Mouse (Mus musculus) urinary bladder, postnatal 10 days (tissue): Measurements from ENCODE around the gene Ccin.

Source experiments
- DNase-seq: peaks from one replicate; pipeline ENCODE4 v3.0.0; 2022; ENCODE audit warnings: low spot score

Ccin gene

DNA sequence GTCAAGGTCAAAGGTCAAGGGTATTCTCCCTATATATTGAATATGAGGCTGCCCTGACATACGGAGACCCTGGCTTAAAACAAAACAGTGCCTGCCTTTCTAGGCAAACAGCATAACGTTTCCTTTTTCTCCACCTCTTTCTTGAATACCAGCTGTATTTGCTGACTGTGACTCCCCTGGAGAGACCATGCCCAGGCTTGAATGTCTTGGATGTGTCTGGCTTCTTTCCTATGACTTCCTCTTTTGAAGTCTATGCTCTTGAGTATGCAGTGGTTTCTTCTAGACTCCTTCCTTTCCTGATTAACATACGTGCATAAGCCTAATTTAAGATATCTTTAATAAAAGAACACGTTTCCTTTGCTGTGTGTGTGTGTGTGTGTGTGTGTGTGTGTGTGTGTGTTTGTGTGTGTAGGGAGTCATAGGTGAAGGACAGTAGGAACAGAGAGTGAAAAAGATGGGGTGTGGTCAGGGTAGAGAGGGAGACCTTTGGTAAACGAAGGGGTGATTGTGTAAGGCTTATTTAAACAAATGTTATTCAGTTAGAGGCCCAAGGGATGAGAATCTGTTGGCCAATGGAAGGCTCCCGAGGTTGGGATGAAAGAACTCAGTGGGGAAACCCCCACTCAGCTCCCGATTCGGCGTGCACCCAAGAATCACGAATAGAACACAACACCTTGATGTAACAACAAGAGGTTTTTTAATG, 8.2 kb upstream of the Ccin start:
- no peak for DNase-seq

DNA sequence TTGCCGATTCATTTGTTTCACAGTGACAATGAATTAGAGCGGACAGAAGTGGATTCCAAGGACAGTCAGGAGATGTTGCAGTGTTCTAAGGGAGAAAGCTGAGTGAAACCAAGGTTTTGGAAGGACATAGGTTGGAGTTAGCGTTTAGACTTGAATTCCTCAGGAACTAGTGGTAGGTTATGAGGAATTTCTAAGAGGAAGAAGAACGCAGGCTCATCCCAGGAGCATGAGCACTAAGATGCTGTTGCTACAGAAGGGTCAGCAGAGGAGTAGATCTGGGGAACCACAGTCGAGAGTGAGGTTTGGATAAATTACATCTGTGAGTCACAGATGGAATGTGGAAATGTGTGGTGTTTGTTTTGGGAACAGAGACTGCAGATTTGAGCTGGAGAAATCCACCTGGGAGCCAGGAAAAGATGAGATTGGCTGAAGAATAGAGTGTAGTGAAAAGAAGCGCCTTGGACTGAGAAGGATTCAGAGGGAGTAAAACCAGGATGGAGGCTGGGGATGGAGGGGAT, 7.0 kb upstream of the Ccin start:
- DNase-seq = no peak

DNA sequence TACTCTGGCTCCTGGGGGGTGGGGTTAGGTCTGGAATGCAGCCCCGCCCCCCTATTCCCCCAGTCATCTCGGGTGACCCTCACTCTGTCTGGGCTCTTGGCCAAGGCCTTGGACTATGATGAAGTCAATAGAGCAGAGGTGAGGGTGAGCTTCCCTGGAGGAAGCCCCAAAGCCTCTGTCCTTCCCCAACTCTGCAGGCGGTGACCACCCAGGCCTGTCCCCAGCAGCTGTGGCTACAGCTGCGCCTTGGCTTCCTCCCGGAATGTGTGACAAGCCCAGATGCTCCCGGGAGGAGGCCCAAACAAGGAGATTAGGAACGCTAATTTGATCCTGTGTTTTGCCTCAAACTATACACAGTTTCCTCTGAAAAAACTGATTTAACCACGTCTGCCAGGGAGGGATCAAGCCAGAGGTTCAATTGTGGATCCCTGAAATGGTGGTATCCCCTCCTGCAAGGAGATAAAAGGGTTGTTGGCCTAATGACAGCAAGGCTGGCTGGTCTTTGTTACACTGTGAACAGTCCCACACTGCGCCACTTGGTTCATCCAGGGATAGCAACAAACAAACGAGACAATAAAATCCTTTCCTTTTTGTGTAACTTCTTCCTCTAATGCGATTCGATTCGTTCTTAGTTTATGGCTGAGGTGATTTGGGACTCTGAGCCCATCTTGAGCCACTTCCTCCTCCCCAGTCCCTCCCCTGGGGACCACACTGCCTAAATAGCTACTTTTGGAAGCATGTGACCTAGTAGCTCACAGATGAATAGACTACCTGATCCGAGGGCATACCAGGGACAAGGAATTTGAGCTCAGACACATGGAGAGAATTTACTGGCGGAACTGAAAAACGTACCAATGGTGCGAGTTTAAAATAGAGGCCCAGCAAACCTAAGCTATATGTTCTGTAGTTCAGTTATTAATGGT, 4.5 kb upstream of the Ccin start:
- no peak for DNase-seq

DNA sequence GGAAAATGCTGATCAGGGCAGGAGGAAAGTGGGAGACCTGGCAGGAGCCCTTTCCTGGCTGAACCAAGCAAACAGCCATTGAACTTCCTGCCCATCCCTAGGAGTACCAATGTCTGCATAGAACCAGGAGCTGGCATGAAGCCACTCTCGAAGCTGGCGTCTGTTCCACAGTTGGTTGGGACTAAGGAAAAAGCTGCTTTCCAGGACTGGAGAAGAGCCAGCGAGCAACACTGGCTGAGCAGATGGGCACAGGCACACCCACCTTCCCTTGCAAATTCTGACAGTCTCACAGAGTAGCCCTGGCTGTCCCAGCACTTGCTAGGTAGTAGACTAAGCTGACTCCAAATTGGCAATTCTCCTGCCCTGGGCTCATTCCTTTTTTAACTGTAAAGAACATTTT, 3.5 kb upstream of the Ccin start:
- DNase-seq = no peak

DNA sequence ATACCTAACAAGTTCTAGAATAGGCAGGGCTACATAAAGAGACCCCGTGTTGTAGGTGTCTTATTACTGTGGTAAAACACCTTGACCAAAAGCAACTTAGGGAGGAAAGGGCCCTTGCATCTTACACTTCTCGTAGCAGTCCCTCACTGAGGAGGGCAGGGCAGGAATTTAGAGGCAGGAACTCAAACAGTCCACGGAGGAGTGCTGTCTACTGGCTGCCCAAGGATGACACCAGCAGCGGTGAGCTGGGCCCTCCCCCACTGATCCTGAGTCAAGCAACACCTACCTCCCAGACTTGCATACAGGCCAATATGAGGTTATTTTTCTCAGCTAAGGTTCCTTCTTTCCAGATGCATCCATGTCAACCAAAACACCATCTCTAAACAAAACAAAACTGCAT, 3.0 kb upstream of the Ccin start:
- no peak for DNase-seq

DNA sequence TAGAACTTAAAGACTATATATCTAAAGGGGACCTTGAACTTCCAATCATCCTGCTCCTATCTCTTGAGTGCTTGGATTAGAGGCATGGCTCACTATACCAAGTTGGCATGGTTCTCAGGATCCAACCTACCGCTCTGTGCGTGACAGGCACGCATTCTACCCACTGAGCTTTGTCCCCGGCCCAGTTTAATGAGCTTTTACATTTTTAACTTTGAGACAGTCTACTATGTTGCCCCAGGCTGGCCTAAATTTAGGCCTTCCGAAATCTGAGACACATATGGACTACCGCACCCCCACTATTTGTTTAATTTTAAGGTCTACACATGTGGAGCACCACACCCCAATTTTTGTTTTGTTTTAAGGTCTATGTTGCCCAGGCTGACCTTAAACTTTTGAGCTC, 2.4 kb upstream of the Ccin start:
- no peak for DNase-seq

DNA sequence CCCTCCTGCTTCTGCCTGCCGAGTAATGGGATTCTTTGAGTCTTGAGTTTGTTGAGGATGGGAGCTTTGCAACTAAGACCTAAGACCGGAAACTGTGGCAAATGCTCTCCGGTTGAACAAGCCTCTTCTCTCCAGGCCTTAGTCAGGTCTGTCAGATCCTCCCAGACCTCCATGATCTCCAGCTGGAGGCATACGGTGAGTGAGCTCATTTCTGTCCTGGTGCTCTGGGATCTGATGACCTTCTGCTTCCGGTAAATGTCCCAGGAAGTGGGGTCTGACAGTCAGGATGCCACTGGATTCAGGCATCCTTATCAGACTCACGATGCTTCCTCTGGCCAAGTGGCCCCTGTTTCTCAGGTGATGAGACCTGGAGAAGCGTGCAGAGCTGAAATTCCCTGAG, 2.0 kb upstream of the Ccin start:
- no peak for DNase-seq

DNA sequence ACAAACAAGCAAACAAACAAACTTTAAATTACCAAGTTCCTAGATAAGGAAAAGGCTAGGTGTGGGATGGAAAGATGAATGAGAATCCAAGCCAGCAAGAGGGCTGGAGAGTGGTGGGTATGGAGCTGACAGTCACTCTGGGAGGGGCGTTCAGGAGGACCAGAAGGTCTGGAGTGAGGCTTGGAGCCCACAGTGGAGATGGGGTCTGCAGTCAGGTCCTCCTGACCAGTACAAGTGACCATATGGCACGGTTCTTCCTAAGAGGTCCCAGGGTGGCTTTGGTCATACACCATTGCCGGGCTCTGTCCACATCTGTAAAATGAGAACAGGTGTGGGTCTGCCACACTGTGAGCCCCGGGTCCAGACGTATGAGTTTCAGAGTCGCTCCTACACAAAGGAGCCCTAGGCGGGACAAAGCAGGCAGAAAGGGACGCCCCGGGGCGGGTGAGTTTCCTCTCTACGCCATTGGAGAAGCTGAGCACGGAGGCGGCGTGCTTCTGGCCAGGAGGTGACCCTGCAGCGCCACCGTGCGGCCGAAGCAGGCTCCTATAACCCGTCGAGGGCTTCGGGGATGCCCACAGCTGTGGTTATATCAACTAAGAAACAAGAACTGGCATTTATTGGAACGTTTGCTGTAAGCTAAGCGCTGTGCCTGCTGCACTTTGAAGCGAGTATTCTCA, 1.1 kb upstream of the Ccin start:
- DNase-seq = peak; percentile 84

DNA sequence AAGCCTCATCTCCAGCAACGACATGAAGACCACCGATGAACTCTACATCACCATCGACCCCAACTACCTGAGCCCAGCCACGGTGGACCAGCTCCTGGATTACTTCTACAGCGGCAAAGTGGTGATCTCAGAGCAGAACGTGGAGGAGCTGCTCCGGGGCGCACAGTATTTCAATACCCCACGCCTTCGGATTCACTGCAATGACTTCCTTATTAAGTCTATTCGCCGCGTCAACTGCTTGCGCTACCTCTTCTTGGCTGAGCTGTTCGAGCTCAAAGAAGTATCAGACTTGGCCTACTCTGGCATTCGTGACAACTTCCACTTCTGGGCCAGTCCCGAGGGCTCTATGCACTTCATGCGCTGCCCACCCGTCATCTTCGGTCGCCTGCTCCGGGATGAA, 473 bp downstream of the Ccin start:
- no peak for DNase-seq

DNA sequence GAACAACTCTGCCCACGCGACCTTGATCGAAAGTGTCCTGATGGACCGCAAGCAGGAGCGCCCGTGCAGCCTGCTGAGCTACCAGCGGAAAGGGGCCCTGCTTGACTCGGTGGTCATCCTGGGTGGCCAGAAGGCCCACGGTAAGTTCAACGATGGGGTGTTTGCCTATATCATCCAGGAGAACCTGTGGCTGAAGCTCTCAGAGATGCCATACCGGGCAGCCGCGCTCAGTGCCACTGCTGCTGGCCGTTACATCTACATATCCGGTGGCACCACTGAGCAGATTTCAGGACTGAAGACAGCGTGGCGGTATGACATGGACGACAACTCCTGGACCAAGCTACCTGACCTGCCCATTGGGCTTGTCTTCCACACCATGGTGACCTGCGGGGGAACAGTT, 1.0 kb downstream of the Ccin start:
- DNase-seq = no peak

DNA sequence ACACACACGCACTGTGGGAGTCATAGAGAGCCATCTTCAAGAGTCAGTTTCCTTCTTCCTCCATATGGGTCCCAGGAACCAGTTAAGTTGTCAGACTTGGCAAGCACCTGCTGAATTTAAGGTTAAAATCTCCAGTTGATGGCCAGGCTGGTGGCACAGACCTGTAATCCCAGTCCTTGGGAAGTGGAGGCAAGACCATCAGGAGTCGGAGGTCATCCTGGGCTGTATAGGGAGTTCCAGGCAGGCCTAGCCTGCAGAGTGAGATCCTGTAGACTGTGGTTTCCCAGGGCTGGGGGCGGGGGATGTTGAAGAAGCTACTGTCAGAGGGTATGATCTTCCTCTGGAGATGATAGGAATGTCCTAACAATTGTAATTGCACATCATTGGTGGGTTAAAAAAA, 5.7 kb downstream of the Ccin start:
- no peak for DNase-seq

DNA sequence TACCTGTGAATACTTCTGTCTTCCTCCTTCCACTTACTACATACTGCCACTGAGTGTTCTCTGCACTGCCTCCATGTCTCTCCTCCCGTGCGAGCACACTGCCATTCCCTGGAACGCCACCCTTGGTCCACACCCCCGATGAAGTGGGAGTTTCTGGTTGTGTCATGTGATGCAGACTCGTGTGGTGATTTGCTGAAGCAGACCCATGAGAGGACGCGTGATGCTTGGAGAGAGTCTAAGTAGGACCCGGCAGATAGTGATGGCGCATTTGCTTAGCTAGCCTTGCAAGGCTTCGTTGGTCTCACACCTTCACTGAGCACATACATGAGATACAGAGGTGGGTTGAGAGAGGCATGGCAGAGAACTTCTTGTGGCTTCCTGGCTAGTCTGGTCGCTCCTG, 9.8 kb downstream of the Ccin start:
- DNase-seq = no peak

DNA sequence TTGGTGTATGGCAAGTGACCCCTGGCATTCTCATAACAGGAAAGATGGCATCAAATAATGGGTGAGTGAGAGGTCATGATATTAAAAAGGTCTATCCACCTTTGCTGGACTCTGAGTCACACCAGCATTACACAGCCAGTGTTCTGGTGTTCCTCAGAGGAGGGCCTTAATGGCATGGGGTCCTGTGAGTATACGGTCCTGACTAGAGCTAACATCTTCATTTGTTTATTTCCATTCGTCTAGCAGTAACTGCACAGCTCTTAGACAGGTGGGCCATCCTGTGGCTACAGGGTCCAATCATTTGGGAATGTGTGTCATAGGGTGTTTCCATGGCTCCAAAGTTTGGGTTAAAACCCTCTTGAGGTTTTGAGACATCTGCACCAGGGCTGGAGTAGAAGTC, 11.1 kb downstream of the Ccin start:
- no peak for DNase-seq

DNA sequence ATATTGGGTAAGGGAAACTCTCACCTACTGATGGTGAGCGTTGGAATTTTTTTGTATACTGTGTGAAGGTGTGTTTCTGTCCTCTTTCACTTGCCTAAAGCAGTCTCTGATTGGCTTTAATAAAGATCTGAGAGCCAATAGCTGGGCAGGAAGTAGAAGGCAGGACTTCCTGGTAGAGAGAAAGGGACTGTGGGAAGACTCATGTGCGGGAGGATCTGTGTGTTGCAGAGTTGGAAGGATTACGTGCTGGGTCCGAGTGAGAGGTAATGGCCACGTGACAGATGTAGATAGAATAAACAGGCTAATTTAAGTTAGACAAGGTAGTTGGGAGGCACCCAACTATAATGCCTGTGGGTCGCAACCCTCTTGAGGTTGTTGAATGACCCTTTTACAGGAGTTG, 20.3 kb downstream of the Ccin start:
- no peak for DNase-seq

DNA sequence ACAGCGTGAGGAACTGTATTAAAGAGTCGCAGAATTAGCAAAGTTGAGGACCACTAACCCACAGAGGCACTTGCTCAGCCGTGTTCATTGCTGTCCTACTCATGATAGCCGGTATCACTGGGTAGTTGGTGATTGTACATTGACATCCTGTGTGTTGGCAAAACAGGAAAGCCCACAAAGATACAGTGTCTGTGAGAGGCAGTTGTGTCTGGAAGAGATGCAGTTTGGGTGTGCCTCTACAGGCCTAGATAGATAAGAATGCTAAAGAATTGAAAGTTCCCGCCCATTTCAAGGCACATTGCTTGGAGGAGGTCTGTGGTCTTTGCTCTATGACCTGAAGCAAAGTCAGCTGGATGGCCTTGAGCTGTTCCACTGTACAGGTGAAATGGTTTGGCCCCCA, 20.8 kb downstream of the Ccin start, which contains the start of gene Clta:
Gene Clta, plus strand, starts transcription at position 327 of the 400 bp plus-strand sequence.
- DNase-seq = no peak

DNA sequence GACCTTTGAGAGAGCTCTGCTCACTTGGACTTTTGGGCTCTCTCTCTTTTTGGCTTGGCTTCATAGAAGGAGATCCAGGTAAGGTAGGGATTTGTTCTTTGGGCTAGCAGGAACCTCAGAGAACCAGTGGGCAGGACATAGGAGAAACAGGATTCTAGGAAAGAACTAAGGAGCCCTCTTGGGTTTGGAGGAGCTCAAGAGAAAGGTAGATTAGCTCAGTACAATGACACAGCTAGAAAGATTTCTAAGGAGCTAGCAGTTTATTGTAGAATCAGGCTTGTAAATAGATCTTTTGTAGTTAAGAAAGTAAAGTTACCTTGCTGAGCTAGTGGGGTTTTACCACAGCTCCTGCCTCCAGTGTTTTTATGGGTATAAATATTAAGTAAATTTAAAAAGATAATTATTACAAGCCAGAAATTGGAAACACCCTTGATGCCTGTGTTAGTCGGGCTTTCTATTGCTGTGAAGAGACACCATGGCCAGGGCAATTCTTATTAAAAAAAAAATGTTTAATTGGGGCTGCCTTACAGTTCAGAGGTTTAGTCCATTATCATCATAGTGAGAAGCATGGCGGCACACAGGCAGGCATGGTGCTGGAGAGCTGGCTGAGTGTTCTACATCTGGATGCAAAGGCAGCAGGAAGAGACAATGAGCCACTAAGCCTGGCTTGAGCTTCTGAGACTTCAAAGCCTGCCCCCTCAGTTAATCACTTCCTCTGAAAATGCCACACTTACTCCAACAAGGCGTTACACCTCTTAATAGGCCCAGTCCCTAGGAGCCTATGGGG, 21.5 kb downstream of the Ccin start:
- no peak for DNase-seq

DNA sequence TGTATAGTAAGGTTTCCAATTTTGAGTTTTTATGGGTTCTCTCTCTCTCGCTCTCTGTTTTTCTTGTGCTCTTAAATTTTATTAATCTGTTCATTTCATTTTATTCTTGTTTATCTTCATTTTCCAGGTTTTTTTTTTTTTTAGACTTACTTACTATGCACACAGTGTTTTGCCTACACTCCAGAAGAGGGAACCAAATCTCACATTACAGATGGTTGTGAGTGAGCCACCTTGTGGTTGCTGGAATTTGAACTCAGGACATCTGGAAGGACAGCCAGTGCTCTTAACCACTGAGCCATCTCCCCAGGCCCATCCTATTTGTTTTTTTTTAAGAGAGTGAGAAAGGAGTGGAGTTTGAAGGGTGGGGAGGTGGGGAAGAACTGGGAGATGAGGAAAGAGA, 26.9 kb downstream of the Ccin start:
- no peak for DNase-seq

DNA sequence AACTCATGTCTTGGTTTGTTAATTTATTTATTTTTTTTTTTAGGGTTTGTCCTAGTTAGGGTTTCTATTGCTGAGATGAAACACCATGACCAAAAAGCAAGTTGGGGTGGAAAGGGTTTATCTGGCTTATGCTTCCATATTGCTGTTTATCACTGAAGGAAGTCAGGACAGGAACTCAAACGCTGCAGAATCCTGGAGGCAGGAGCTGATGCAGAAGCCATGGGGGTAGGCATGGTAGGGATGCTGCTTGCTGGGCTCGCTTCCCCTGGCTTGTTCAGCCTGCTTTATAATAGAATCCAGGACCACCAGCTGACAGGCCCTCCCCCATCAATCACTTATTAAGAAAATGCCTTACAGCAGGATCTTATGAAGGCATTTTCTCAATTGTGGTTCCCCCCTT, 27.6 kb downstream of the Ccin start:
- DNase-seq = no peak

DNA sequence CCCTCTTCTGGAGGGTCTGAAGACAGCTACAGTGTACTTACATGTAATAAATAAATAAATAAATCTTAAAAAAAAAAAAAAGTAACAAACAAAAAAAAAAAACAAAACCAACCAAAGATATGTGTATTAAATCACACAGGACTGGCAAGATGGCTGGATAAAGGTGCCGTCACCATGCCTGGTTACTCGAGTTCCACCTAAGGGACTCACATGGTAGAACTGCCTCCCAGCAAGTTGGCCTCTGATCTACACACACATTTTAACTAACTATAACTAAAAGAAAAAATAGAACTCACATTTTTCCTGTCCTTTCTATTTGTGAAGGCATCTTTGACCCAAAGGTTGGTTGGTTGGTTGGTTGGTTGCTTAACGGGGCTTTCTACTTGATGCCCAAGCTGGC, 28.5 kb downstream of the Ccin start:
- no peak for DNase-seq

DNA sequence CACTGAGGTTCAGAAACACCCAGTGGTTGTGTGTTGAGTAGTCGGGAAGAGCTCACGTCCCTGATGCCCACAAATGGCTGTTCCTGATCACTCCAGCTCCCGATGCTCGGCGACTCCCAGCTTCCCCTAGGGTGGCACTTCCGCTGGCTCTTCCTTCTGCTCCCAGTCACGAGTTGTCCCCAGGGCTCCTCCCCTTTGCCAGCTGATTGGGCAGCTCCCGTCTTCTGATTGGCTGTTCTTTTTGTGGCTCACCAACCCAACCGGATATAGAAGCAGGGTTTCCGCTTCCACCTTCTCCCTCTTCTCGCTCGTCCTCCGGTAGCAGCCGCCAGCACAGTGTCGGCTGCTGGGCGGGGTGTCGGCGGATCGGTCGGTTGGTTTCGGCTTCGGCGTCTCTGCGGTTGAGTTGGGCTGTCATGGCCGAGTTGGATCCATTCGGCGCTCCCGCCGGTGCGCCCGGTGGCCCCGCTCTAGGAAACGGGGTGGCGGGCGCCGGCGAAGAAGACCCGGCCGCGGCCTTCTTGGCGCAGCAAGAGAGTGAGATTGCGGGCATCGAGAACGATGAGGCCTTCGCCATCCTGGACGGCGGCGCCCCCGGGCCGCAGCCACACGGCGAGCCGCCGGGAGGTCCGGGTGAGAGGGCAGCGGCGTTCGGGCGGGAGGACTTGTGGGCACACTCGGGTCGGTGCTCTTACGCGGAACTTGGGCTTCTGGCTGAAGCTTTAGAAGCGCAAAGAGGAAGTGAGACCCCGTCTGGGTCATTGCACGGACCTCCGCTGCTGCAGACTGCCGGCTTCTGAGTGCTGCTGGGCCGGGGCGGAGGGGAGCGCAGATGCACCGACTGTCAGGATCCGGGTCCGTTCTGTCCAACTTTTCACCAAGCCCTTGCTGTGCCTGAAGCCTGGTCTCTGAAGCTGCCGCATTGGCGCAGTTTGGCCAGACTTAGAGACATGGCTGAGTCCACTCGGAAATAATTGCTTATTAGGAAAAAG, 29.4 kb downstream of the Ccin start:
- DNase-seq = peak; percentile 54
